Mouse (Mus musculus) kidney, postnatal 14 days (tissue): ENCODE measurements around the gene Cluh.
A peak's percentile ranks its signal among the peaks of the same experiment; 100 is the strongest.

ENCODE experiments used
- DNase-seq: peaks from one replicate; pipeline ENCODE4 v3.0.0; 2022; ENCODE audit warnings: mixed read lengths

The Cluh gene

GRCm38 (mm10) chr11:74649095-74649646 is at the start of gene Cluh:
Gene Cluh, plus strand, starts transcription at chr11:74649495.
- peak; percentile 98 for DNase-seq

GRCm38 (mm10) chr11:74602286-74602685 is 47.0 kb upstream of the Cluh start:
- no peak for DNase-seq

GRCm38 (mm10) chr11:74610068-74610467 is 39.2 kb upstream of the Cluh start:
- DNase-seq: no peak

GRCm38 (mm10) chr11:74610545-74611176 is 38.6 kb upstream of the Cluh start, which contains the start of gene Rap1gap2:
Gene Rap1gap2, minus strand, starts transcription at chr11:74610915.
- DNase-seq: peak; percentile 5

- no peak for DNase-seq
Measured at GRCm38 (mm10) chr11:74611437-74611836, 37.9 kb upstream of the Cluh start.

- DNase-seq: no peak
Measured at GRCm38 (mm10) chr11:74613428-74613827, 35.9 kb upstream of the Cluh start.

GRCm38 (mm10) chr11:74615571-74615970 is 33.7 kb upstream of the Cluh start:
- DNase-seq: no peak

- DNase-seq: peak; percentile 91
Measured at GRCm38 (mm10) chr11:74619201-74619955, 29.9 kb upstream of the Cluh start, which contains the start of gene Ccdc92b. Gene Ccdc92b, plus strand, starts transcription at chr11:74619605.

GRCm38 (mm10) chr11:74619956-74620300 is 29.4 kb upstream of the Cluh start:
- DNase-seq: no peak

- DNase-seq: no peak
Measured at GRCm38 (mm10) chr11:74621974-74622669, 27.2 kb upstream of the Cluh start.

- DNase-seq: peak; percentile 79
Measured at GRCm38 (mm10) chr11:74623693-74624092, 25.6 kb upstream of the Cluh start.

- DNase-seq: no peak
Measured at GRCm38 (mm10) chr11:74625333-74625732, 24.0 kb upstream of the Cluh start.

- no peak for DNase-seq
Measured at GRCm38 (mm10) chr11:74627481-74627880, 21.8 kb upstream of the Cluh start.

- no peak for DNase-seq
Measured at GRCm38 (mm10) chr11:74631880-74632789, 17.2 kb upstream of the Cluh start.

GRCm38 (mm10) chr11:74634490-74635275 is 14.6 kb upstream of the Cluh start:
- DNase-seq: peak; percentile 81

GRCm38 (mm10) chr11:74637486-74637885 is 11.8 kb upstream of the Cluh start:
- DNase-seq: no peak

GRCm38 (mm10) chr11:74637971-74638790 is 11.1 kb upstream of the Cluh start:
- peak; percentile 90 for DNase-seq

- DNase-seq: no peak
Measured at GRCm38 (mm10) chr11:74638791-74639411, 10.4 kb upstream of the Cluh start.

- DNase-seq: no peak
Measured at GRCm38 (mm10) chr11:74639628-74640027, 9.7 kb upstream of the Cluh start.

GRCm38 (mm10) chr11:74647966-74648365 is 1.3 kb upstream of the Cluh start:
- DNase-seq: no peak
